Mouse (Mus musculus): Measurements from ENCODE around the gene Wdr92. TPM values are rescaled to one million over a fixed set of nuclear protein-coding genes. Genes with fewer than 3 reads are reported as not detected.

Wdr92 gene
- total and polyA plus RNA-seq, 3 experiments, result 34.5 to 63.8 TPM; not detected in 1

DNA sequence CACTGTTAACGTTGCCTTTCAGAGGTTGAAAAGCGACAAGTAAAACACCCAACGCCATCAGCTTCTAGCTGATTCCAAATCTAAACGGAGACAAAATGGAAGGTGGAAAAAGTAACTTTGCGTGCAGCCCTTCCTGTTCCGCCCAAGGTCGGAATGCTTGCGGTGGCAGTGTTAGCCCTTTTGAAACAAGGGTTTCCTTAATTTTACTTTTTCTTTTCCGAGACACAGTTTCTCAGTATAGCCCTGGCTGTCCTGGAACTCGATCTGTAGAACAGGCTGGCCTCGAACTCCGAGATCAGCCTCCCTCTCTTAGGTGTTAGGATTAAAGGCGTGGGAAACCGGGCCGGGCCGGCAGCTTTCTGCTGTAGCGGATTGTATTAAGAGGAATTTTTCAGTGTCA lies 76.0 kb downstream of the Wdr92 start (continued):
- peak; percentile 9; the same call in 1 of the 2 replicates for TF ChIP-seq RCOR1 (IDR thresholded peaks at IDR 0.05; ENCODE audit: low read depth, low read length)

GRCm38 (mm10) chr11:17267176-17267575 lies 85.3 kb downstream of the Wdr92 start:
- H3K4me3 ChIP-seq (ENCODE audit: control insufficient read depth in 1 of 2, insufficient read depth in 1 of 2, low read depth in 2 of 2, low read length in 2 of 2), result no peak overlapping the region
- no peak for TF ChIP-seq MAFK (IDR thresholded peaks at IDR 0.05; ENCODE audit: borderline replicate concordance, low read depth, low read length)
- TF ChIP-seq SMC3 (IDR thresholded peaks at IDR 0.05; ENCODE audit: low read depth, low read length), result no peak
- TF ChIP-seq SIN3A (IDR thresholded peaks at IDR 0.05; ENCODE audit: low read length), result no peak
- no peak for TF ChIP-seq TBP (IDR thresholded peaks at IDR 0.05; ENCODE audit: low read depth, low read length)
- no peak for TF ChIP-seq RCOR1 (IDR thresholded peaks at IDR 0.05; ENCODE audit: low read depth, low read length)
- no peak for TF ChIP-seq ZC3H11A (IDR thresholded peaks at IDR 0.05; ENCODE audit: low read depth, low read length)
- TF ChIP-seq HCFC1 (IDR thresholded peaks at IDR 0.05; ENCODE audit: low read depth, low read length), result no peak
- no peak for TF ChIP-seq NELFE (IDR thresholded peaks at IDR 0.05; ENCODE audit: low read depth, low read length)
- TF ChIP-seq MYB (IDR thresholded peaks at IDR 0.05; ENCODE audit: low read depth, low read length), result no peak
- TF ChIP-seq E2F4 (IDR thresholded peaks at IDR 0.05; ENCODE audit: borderline replicate concordance, low read depth, low read length), result no peak
- no peak for TF ChIP-seq POLR2AphosphoS5 (IDR thresholded peaks at IDR 0.05; ENCODE audit: borderline replicate concordance, low read depth, low read length)
- DNase-seq (ENCODE audit: low read depth, low spot score), result no peak
- no peaks in the 10 kb centered on the region for H3K4me1 ChIP-seq (ENCODE audit: control insufficient read depth in 1 of 2, insufficient read depth in 2 of 2, low read length in 2 of 2)
- H3K27me3 ChIP-seq (ENCODE audit: control insufficient read depth in 1 of 2, insufficient read depth in 2 of 2, low read length in 2 of 2), result no peaks in the 10 kb centered on the region
- H3K9me3 ChIP-seq (replicated peaks; ENCODE audit: insufficient read depth, low read length), result no peaks in the 10 kb centered on the region
- peaks cover 2% of the 10 kb centered on the region; the same call in 1 of the 2 replicates for H3K79me2 ChIP-seq (ENCODE audit: control insufficient read depth, insufficient read depth, low read length, poor library complexity)
- H3K27ac ChIP-seq (ENCODE audit: control insufficient read depth, low read depth, low read length), result no peak overlapping the region
- peaks cover 0 to 16% of the 10 kb centered on the region in 2 experiments; a peak in 2 of 4 replicates for H3K36me3 ChIP-seq (ENCODE audit: control insufficient read depth in 1 of 2, insufficient read depth in 2 of 2, low read length in 2 of 2)
- H3K9ac ChIP-seq (ENCODE audit: control insufficient read depth, low read depth, low read length, poor library complexity, severe bottlenecking), result no peak overlapping the region

DNA sequence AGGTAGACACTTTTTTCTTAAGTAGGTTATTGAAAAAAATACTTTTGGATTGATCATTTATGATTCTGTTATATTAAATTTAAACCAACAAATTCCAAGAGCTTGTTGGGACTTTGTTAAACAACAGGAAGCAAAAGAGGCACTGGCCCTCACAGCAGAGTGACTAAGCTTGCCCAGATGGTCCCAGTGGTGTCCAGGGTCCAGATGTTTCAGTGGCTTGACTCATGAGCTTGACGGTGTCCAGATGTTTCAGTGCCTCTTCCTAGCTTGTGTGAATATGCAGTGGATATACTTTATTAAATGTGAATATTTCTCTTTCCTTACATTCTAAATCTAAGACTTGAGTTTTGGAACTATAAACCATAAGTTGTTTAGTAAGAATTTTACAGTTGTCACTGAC lies 86.9 kb downstream of the Wdr92 start:
- no peak overlapping the region for H3K4me3 ChIP-seq (ENCODE audit: control insufficient read depth in 1 of 2, insufficient read depth in 1 of 2, low read depth in 2 of 2, low read length in 2 of 2)
- H3K79me2 ChIP-seq (ENCODE audit: control insufficient read depth, insufficient read depth, low read length, poor library complexity), result no peaks in the 10 kb centered on the region
- H3K9ac ChIP-seq (ENCODE audit: control insufficient read depth, low read depth, low read length, poor library complexity, severe bottlenecking), result no peak overlapping the region
- DNase-seq (ENCODE audit: low read depth, low spot score), result no peak
- no peaks in the 10 kb centered on the region for H3K9me3 ChIP-seq (replicated peaks; ENCODE audit: insufficient read depth, low read length)
- no peak overlapping the region for H3K27ac ChIP-seq (ENCODE audit: control insufficient read depth, low read depth, low read length)
- 0 out of 4 replicates have a peak, but pooled peaks cover 0 to 3% of the 10 kb centered on the region in 2 experiments for H3K27me3 ChIP-seq (ENCODE audit: control insufficient read depth in 1 of 2, insufficient read depth in 2 of 2, low read length in 2 of 2)
- peaks cover 0 to 8% of the 10 kb centered on the region in 2 experiments; a peak in 2 of 4 replicates for H3K36me3 ChIP-seq (ENCODE audit: control insufficient read depth in 1 of 2, insufficient read depth in 2 of 2, low read length in 2 of 2)
- no peaks in the 10 kb centered on the region for H3K4me1 ChIP-seq (ENCODE audit: control insufficient read depth in 1 of 2, insufficient read depth in 2 of 2, low read length in 2 of 2)
- TF ChIP-seq JUND (IDR thresholded peaks at IDR 0.05; ENCODE audit: low read depth, low read length) (no peak), MYB (IDR thresholded peaks at IDR 0.05; ENCODE audit: low read depth, low read length) (no peak), MXI1 (IDR thresholded peaks at IDR 0.05; ENCODE audit: low read depth, low read length) (no peak), ZKSCAN1 (IDR thresholded peaks at IDR 0.05; ENCODE audit: low read depth, low read length) (no peak), BHLHE40 (IDR thresholded peaks at IDR 0.05; ENCODE audit: borderline replicate concordance, low read depth, low read length) (no peak), CHD1 (IDR thresholded peaks at IDR 0.05; ENCODE audit: low read depth, low read length) (no peak), POLR2A (IDR thresholded peaks at IDR 0.05; ENCODE audit: control insufficient read depth in 1 of 2, insufficient read depth in 1 of 2, low read depth in 1 of 2, low read length in 2 of 2, poor library complexity in 1 of 2) (no peak), ETS1 (IDR thresholded peaks at IDR 0.05; ENCODE audit: low read depth, low read length) (no peak), RAD21 (IDR thresholded peaks at IDR 0.05; ENCODE audit: low read depth, low read length) (no peak), NELFE (IDR thresholded peaks at IDR 0.05; ENCODE audit: low read depth, low read length) (no peak), GATA1 (IDR thresholded peaks at IDR 0.05; ENCODE audit: low read depth, low read length) (no peak), USF1 (IDR thresholded peaks at IDR 0.05; ENCODE audit: low read depth, low read length) (no peak), UBTF (IDR thresholded peaks at IDR 0.05; ENCODE audit: borderline replicate concordance, insufficient read depth, low read depth, low read length) (no peak), MAX (IDR thresholded peaks at IDR 0.05; ENCODE audit: low read length) (no peak), ZC3H11A (IDR thresholded peaks at IDR 0.05; ENCODE audit: low read depth, low read length) (no peak), MAZ (IDR thresholded peaks at IDR 0.05; ENCODE audit: low read depth, low read length) (no peak), HCFC1 (IDR thresholded peaks at IDR 0.05; ENCODE audit: low read depth, low read length) (no peak), ZNF384 (IDR thresholded peaks at IDR 0.05; ENCODE audit: low read depth, low read length) (no peak)
